Mouse (Mus musculus) liver, adult 10 weeks (tissue): ENCODE measurements around the gene Fam241a. TPM values are rescaled to one million over a fixed set of nuclear protein-coding genes. Genes with fewer than 3 reads are reported as not detected.

ENCODE experiments used
- polyA plus RNA-seq: library from polyadenylated mRNA; stranded (reverse); fragments of 350-450 nt; fragmentation: Illumina TruSeq; extraction: RNeasy Lipid Tissue Mini Kit (QIAGEN cat#74804); gene quantifications from one replicate; pipeline ENCODE4 v1.2.3, GENCODE M21; 2014; ENCODE audit warnings: low read depth, low replicate concordance

The Fam241a gene
- 9.3 TPM for polyA plus RNA-seq

DNA sequence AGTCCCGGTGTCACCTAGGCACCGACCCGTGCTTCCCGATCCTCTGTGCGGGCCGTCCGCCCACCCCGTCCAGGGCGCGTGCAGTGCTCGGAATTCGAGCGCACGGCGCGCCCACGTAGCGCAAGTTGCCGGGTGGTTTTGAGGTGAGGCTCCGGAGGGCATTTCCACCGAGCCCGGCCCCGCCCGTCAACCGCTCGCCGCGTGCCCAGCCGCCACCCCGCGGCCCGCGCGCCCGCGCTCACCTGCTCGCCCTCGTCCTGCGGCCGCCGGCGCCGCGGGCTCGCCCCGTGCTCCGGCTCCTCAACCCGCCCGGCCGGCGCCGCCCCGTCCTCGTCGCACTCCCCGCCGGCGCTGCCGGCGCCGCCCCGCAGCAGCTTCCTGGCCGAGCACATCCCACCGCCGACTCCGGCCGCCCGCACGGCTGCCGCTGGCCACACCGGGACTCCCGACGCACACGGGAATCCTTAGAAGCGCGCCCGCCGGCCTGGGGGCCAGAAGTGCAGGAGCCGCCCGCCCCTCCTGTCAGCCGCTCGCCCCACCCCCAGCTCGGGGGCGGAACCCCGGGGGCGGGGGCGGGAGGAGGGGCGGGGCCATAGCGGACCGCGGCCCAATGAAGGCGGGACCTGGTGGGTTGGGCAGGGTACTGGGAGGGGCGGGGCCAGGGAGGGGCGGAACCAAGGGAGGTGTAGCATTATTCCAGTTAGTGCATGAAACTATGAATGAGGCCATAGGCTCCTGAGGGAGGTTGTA is at the start of gene Fam241a:
Fam241a (minus strand) TSS at position 533 of the 750 bp plus-strand sequence.

DNA sequence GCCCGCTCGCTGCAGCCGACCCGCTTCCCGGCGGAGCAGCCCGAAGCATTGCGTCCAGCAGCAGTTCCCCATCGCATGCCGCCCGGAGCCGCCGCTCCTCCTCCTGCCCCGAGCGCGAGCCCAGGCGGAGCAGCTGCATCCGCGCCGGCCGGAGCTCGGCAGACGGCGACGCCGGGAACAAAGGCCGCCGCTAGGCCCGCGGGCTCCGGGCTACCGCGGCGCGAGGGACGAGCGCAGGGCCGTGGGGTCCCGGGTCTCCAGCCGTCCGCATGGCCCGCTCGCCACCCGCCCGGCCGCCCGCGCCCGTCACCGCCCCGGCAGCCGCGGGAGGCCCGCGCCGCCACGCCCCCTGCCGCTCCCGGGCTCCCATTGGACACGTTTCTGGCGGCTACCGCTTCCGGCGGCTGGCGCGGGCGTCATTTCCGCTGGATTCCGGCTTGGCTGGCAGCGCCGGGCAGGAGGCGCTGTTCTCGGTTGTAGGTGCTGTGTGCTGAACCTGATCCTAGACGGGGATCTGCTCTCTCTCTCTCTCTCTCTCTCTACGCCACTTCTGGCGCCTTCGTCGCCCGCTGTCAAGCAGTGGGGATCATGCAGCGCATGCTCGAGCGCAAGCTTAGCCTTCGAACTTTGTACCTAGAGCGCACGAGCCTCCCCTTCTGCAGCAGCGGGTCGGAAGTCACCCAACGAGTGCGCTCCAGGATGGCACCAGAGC is 58.8 kb downstream of the Fam241a start, which contains the start of gene Ap1ar:
Ap1ar (minus strand) TSS at position 370 of the 712 bp plus-strand sequence.

Other genes starting within 250 kb of the Fam241a start
- 0.87 TPM for gene Alpk1, start 115.8 kb downstream of the Fam241a start, polyA plus RNA-seq
- gene Tifa, start 106.5 kb downstream of the Fam241a start, polyA plus RNA-seq, result 35.1 TPM
- 17.7 TPM for gene Ap1ar, start 58.8 kb downstream of the Fam241a start, polyA plus RNA-seq